Mouse (Mus musculus): Measurements from ENCODE around the gene Gnpat.

Gnpat gene

GRCm38 (mm10) chr8:124898251-124898905 lies 35.5 kb downstream of the Gnpat start:
- no peak for DNase-seq (ENCODE audit: low read depth, low spot score)

GRCm38 (mm10) chr8:124903198-124903597 lies 40.4 kb downstream of the Gnpat start:
- DNase-seq (ENCODE audit: low read depth, low spot score), result no peak

- DNase-seq (ENCODE audit: low read depth, low spot score), result no peak
These were observed 42.6 kb downstream of the Gnpat start for GRCm38 (mm10) chr8:124905482-124905881.

GRCm38 (mm10) chr8:124909936-124910335 lies 47.1 kb downstream of the Gnpat start:
- no peak for DNase-seq (ENCODE audit: low read depth, low spot score)

- DNase-seq (ENCODE audit: low read depth, low spot score), result no peak
These were observed 47.5 kb downstream of the Gnpat start for GRCm38 (mm10) chr8:124910349-124910748.

GRCm38 (mm10) chr8:124911938-124912872 lies 49.4 kb downstream of the Gnpat start:
- DNase-seq (ENCODE audit: low read depth, low spot score), result no peak

GRCm38 (mm10) chr8:124914061-124914460 lies 51.2 kb downstream of the Gnpat start:
- no peak for DNase-seq (ENCODE audit: low read depth, low spot score)

GRCm38 (mm10) chr8:124917741-124918484 lies 55.1 kb downstream of the Gnpat start:
- DNase-seq (ENCODE audit: low read depth, low spot score), result no peak

- no peak for DNase-seq (ENCODE audit: low read depth, low spot score)
These were observed 58.8 kb downstream of the Gnpat start for GRCm38 (mm10) chr8:124921369-124922279.

GRCm38 (mm10) chr8:124922490-124923089 lies 59.8 kb downstream of the Gnpat start:
- DNase-seq (ENCODE audit: low read depth, low spot score), result no peak

GRCm38 (mm10) chr8:124923971-124924652 lies 61.3 kb downstream of the Gnpat start:
- no peak for DNase-seq (ENCODE audit: low read depth, low spot score)

GRCm38 (mm10) chr8:124925544-124926266 lies 62.9 kb downstream of the Gnpat start:
- no peak for DNase-seq (ENCODE audit: low read depth, low spot score)

GRCm38 (mm10) chr8:124926351-124926771 lies 63.5 kb downstream of the Gnpat start:
- no peak for DNase-seq (ENCODE audit: low read depth, low spot score)

- DNase-seq (ENCODE audit: low read depth, low spot score), result no peak
These were observed 66.2 kb downstream of the Gnpat start for GRCm38 (mm10) chr8:124929006-124929405.

GRCm38 (mm10) chr8:124930086-124930485 lies 67.3 kb downstream of the Gnpat start:
- DNase-seq (ENCODE audit: low read depth, low spot score), result no peak

GRCm38 (mm10) chr8:124930649-124931048 lies 67.8 kb downstream of the Gnpat start:
- peak; percentile 60 for DNase-seq (ENCODE audit: low read depth, low spot score)

GRCm38 (mm10) chr8:124932435-124932834 lies 69.6 kb downstream of the Gnpat start:
- DNase-seq (ENCODE audit: low read depth, low spot score), result no peak

GRCm38 (mm10) chr8:124935116-124935515 lies 72.3 kb downstream of the Gnpat start:
- DNase-seq (ENCODE audit: low read depth, low spot score), result no peak

GRCm38 (mm10) chr8:124936699-124937098 lies 73.9 kb downstream of the Gnpat start:
- no peak for DNase-seq (ENCODE audit: low read depth, low spot score)
